Mouse (Mus musculus): ENCODE data around the gene Cdkal1.

Cdkal1 gene

GRCm38 (mm10) chr13:29403217-29403616, 452.3 kb downstream of the Cdkal1 start:
- no peak for DNase-seq (ENCODE audit: low spot score)

- no peak for DNase-seq (ENCODE audit: low spot score)
Measured at GRCm38 (mm10) chr13:29402526-29403040, 452.9 kb downstream of the Cdkal1 start.

- no peak for DNase-seq (ENCODE audit: low spot score)
Measured at GRCm38 (mm10) chr13:29399908-29400307, 455.6 kb downstream of the Cdkal1 start.

GRCm38 (mm10) chr13:29398456-29398855, 457.0 kb downstream of the Cdkal1 start:
- no peak for DNase-seq (ENCODE audit: low spot score)

- no peak for DNase-seq (ENCODE audit: low spot score)
Measured at GRCm38 (mm10) chr13:29395694-29396093, 459.8 kb downstream of the Cdkal1 start.

GRCm38 (mm10) chr13:29390025-29390424, 465.4 kb downstream of the Cdkal1 start:
- DNase-seq (ENCODE audit: low spot score), result no peak

GRCm38 (mm10) chr13:29388918-29389317, 466.6 kb downstream of the Cdkal1 start:
- no peak for DNase-seq (ENCODE audit: low spot score)

GRCm38 (mm10) chr13:29377572-29377971, 477.9 kb downstream of the Cdkal1 start:
- DNase-seq (ENCODE audit: low spot score), result no peak

GRCm38 (mm10) chr13:29371916-29372315, 483.6 kb downstream of the Cdkal1 start:
- no peak for DNase-seq (ENCODE audit: low spot score)

- DNase-seq (ENCODE audit: low spot score), result no peak
Measured at GRCm38 (mm10) chr13:29371466-29371771, 484.1 kb downstream of the Cdkal1 start.

GRCm38 (mm10) chr13:29370731-29371465, 484.6 kb downstream of the Cdkal1 start:
- DNase-seq (ENCODE audit: low spot score), result peak; percentile 82

- no peak for DNase-seq (ENCODE audit: low spot score)
Measured at GRCm38 (mm10) chr13:29368806-29369205, 486.7 kb downstream of the Cdkal1 start.

- no peak for DNase-seq (ENCODE audit: low spot score)
Measured at GRCm38 (mm10) chr13:29364901-29365625, 490.4 kb downstream of the Cdkal1 start.

- DNase-seq (ENCODE audit: low spot score), result no peak
Measured at GRCm38 (mm10) chr13:29364009-29364408, 491.5 kb downstream of the Cdkal1 start.

- no peak for DNase-seq (ENCODE audit: low spot score)
Measured at GRCm38 (mm10) chr13:29361842-29362241, 493.6 kb downstream of the Cdkal1 start.

GRCm38 (mm10) chr13:29360899-29361298, 494.6 kb downstream of the Cdkal1 start:
- no peak for DNase-seq (ENCODE audit: low spot score)

- no peak for DNase-seq (ENCODE audit: low spot score)
Measured at GRCm38 (mm10) chr13:29359341-29359740, 496.1 kb downstream of the Cdkal1 start.

- no peak for DNase-seq (ENCODE audit: low spot score)
Measured at GRCm38 (mm10) chr13:29357483-29357882, 498.0 kb downstream of the Cdkal1 start.

GRCm38 (mm10) chr13:29356158-29356485, 499.4 kb downstream of the Cdkal1 start:
- DNase-seq (ENCODE audit: low spot score), result peak; percentile 34

- DNase-seq (ENCODE audit: low spot score), result no peak
Measured at GRCm38 (mm10) chr13:29355484-29356157, 499.9 kb downstream of the Cdkal1 start.

GRCm38 (mm10) chr13:29354943-29355342, 500.5 kb downstream of the Cdkal1 start:
- DNase-seq (ENCODE audit: low spot score), result no peak

GRCm38 (mm10) chr13:29353888-29354415, 501.5 kb downstream of the Cdkal1 start:
- no peak for DNase-seq (ENCODE audit: low spot score)
